Mouse (Mus musculus): ENCODE data around the gene Cpxm1.

The Cpxm1 gene

DNA sequence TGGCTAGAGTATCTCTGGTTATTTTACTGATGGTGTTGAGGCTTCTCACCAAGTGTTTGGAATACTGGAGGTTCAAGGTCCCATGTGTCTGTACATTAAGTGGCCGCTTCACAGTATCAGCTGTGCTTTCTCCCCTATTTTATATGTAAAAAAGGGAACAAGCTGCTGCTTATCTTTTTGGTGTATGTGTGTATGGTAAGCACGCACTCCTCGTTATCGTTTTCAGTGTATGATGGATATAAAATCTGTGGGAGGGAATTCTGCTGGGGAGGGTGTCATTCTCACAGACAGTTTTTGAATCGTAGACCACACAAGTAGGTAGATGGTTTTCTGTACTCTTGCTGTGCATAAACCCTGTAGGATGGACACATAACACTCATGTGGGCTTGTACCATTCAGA lies 39.8 kb downstream of the Cpxm1 start:
- in situ Hi-C loops (cut with MboI; ENCODE audit: low pct_unique_long_range_greater_than_20kb in 1 of 2, low sequenced_read_pairs in 2 of 2, unreplicated experiment in 1 of 2) = no loop called here

- in situ Hi-C loops (cut with MboI; ENCODE audit: low pct_unique_long_range_greater_than_20kb in 1 of 2, low sequenced_read_pairs in 2 of 2, unreplicated experiment in 1 of 2) = no loop called here
Observed at GRCm38 (mm10) chr2:130353889-130354288, 43.5 kb downstream of the Cpxm1 start.

DNA sequence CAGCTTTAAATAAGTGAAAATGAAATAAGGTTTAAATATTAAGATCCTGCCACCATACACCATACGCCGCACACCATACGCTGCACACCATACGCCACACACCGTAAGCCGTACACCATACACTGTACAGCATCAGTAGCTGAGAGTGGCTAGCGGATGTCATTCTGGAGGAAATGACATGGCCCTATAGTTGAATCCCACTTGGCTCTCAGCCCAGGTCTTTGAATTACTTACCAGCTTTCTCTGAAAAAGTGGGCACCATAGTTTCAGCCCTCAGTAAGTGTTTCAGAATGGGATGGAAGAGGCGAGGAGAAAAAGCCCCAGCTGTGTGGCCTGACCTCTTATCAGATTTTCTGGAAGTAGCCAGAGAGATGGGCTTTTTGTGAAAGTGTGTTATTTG lies 44.0 kb downstream of the Cpxm1 start:
- in situ Hi-C loops (cut with MboI; ENCODE audit: low pct_unique_long_range_greater_than_20kb in 1 of 2, low sequenced_read_pairs in 2 of 2, unreplicated experiment in 1 of 2) = no loop called here

- in situ Hi-C loops (cut with MboI; ENCODE audit: low pct_unique_long_range_greater_than_20kb in 1 of 2, low sequenced_read_pairs in 2 of 2, unreplicated experiment in 1 of 2) = no loop called here
Observed at GRCm38 (mm10) chr2:130351758-130352339, 45.5 kb downstream of the Cpxm1 start.

DNA sequence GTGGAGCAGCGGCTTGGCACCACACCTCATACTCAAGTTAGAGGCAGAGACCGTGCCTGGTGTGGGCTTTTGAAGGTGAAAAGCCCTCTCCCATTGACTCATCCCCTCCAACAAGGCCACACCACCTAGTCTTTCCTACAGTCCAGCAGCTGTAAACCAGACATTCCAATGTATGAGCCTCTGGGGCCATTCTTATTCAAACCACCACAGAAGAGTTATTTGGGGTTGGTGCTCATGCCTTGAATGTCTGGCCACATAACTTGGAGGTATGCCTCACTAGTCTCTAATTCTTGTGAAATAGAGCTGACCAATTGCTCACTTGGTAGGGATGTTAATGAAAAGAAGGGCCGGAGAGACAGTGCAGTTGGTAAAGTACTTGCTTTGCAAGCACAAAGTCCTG lies 47.0 kb downstream of the Cpxm1 start:
- in situ Hi-C loops (cut with MboI; ENCODE audit: low pct_unique_long_range_greater_than_20kb in 1 of 2, low sequenced_read_pairs in 2 of 2, unreplicated experiment in 1 of 2) = no loop called here

- in situ Hi-C loops (cut with MboI; ENCODE audit: low pct_unique_long_range_greater_than_20kb in 1 of 2, low sequenced_read_pairs in 2 of 2, unreplicated experiment in 1 of 2) = no loop called here
Observed at GRCm38 (mm10) chr2:130341220-130341580, 56.2 kb downstream of the Cpxm1 start.
